Mouse (Mus musculus): ENCODE results near the gene Trim67. TPM values are rescaled to one million over a fixed set of nuclear protein-coding genes. Genes with fewer than 3 reads are reported as not detected.
"Not testable (repeated sequence)": the region's sequence is repeated elsewhere in the genome, so short reads cannot be mapped to it uniquely, and the experiment has no call there.

Trim67 gene
- total RNA-seq, 2 experiments from 2014 or later = 1.1 to 2.2 TPM

- DNase-seq (ENCODE audit: low spot score in 2 of 2) = no peak
These were observed 38.6 kb downstream of the Trim67 start for GRCm38 (mm10) chr8:124831531-124831930.

- DNase-seq (ENCODE audit: low spot score in 2 of 2) = no peak
These were observed 39.0 kb downstream of the Trim67 start for GRCm38 (mm10) chr8:124831941-124832340.

- DNase-seq (ENCODE audit: low spot score in 2 of 2) = no peak
These were observed 40.7 kb downstream of the Trim67 start for GRCm38 (mm10) chr8:124833430-124834205.

- no peak for DNase-seq (ENCODE audit: low spot score in 2 of 2)
These were observed 43.0 kb downstream of the Trim67 start for GRCm38 (mm10) chr8:124835848-124836247.

- DNase-seq (ENCODE audit: low spot score in 2 of 2) = no peak
These were observed 43.4 kb downstream of the Trim67 start for GRCm38 (mm10) chr8:124836273-124836672.

- DNase-seq (ENCODE audit: low spot score in 2 of 2) = no peak
These were observed 44.0 kb downstream of the Trim67 start for GRCm38 (mm10) chr8:124836907-124837306.

GRCm38 (mm10) chr8:124837956-124838355 is 45.1 kb downstream of the Trim67 start:
- no peak for DNase-seq (ENCODE audit: low spot score in 2 of 2)

GRCm38 (mm10) chr8:124839371-124839770 is 46.5 kb downstream of the Trim67 start:
- no peak for DNase-seq (ENCODE audit: low spot score in 2 of 2)

GRCm38 (mm10) chr8:124840900-124841299 is 48.0 kb downstream of the Trim67 start:
- no peak for DNase-seq (ENCODE audit: low spot score in 2 of 2)

- no peak for DNase-seq (ENCODE audit: low spot score in 2 of 2)
These were observed 48.9 kb downstream of the Trim67 start for GRCm38 (mm10) chr8:124841775-124842174.

GRCm38 (mm10) chr8:124842929-124843328 is 50.0 kb downstream of the Trim67 start:
- not testable (repeated sequence) for DNase-seq (ENCODE audit: low spot score in 2 of 2)

GRCm38 (mm10) chr8:124845131-124845530 is 52.2 kb downstream of the Trim67 start:
- DNase-seq (ENCODE audit: low spot score in 2 of 2) = no peak

- no peak for DNase-seq (ENCODE audit: low spot score in 2 of 2)
These were observed 52.7 kb downstream of the Trim67 start for GRCm38 (mm10) chr8:124845573-124845972.

GRCm38 (mm10) chr8:124853511-124853910 is 60.6 kb downstream of the Trim67 start:
- DNase-seq (ENCODE audit: low spot score in 2 of 2) = no peak

GRCm38 (mm10) chr8:124859466-124859865 is 66.6 kb downstream of the Trim67 start:
- no peak for DNase-seq (ENCODE audit: low spot score in 2 of 2)

- DNase-seq (ENCODE audit: low spot score in 2 of 2) = no peak
These were observed 67.3 kb downstream of the Trim67 start for GRCm38 (mm10) chr8:124860188-124860587.

- DNase-seq (ENCODE audit: low spot score in 2 of 2) = peak; percentile 96 to 97
These were observed 69.7 kb downstream of the Trim67 start, which contains the start of the genes Gnpat and 2810004N23Rik for GRCm38 (mm10) chr8:124862321-124863162. Gnpat (plus strand) TSS chr8:124863033. 2810004N23Rik (minus strand) TSS chr8:124863120.

GRCm38 (mm10) chr8:124863163-124863677 is 70.3 kb downstream of the Trim67 start:
- no peak for DNase-seq (ENCODE audit: low spot score in 2 of 2)

- DNase-seq (ENCODE audit: low spot score in 2 of 2) = no peak
These were observed 70.8 kb downstream of the Trim67 start for GRCm38 (mm10) chr8:124863729-124864128.

- no peak for DNase-seq (ENCODE audit: low spot score in 2 of 2)
These were observed 73.8 kb downstream of the Trim67 start for GRCm38 (mm10) chr8:124866669-124867068.

- no peak for DNase-seq (ENCODE audit: low spot score in 2 of 2)
These were observed 74.2 kb downstream of the Trim67 start for GRCm38 (mm10) chr8:124867126-124867525.

GRCm38 (mm10) chr8:124869708-124870107 is 76.8 kb downstream of the Trim67 start:
- no peak for DNase-seq (ENCODE audit: low spot score in 2 of 2)

Data from adrenal gland, adult 18-20 months (tissue).